Mouse (Mus musculus): ENCODE results near the gene Ksr2.
"Not testable (repeated sequence)": the region's sequence is repeated elsewhere in the genome, so short reads cannot be mapped to it uniquely, and the experiment has no call there.

Gene Ksr2

GRCm38 (mm10) chr5:117577598-117577997 is 163.8 kb downstream of the Ksr2 start:
- in situ Hi-C loops (cut with MboI; ENCODE audit: unreplicated experiment in 2 of 2) = no loop called here

- in situ Hi-C loops (cut with MboI; ENCODE audit: unreplicated experiment in 2 of 2) = no loop called here
These were observed 167.9 kb downstream of the Ksr2 start for GRCm38 (mm10) chr5:117581711-117582110.

- in situ Hi-C loops (cut with MboI; ENCODE audit: unreplicated experiment in 2 of 2) = no loop called here
These were observed 170.6 kb downstream of the Ksr2 start for GRCm38 (mm10) chr5:117584428-117584827.

- in situ Hi-C loops (cut with MboI; ENCODE audit: unreplicated experiment in 2 of 2) = no loop called here
These were observed 175.5 kb downstream of the Ksr2 start for GRCm38 (mm10) chr5:117589266-117589665.

- in situ Hi-C loops (cut with MboI; ENCODE audit: unreplicated experiment in 2 of 2) = no loop called here
These were observed 179.5 kb downstream of the Ksr2 start for GRCm38 (mm10) chr5:117593273-117593672.

- in situ Hi-C loops (cut with MboI; ENCODE audit: unreplicated experiment in 2 of 2) = no loop called here
These were observed 183.0 kb downstream of the Ksr2 start for GRCm38 (mm10) chr5:117596803-117597202.

GRCm38 (mm10) chr5:117602026-117602425 is 188.2 kb downstream of the Ksr2 start:
- in situ Hi-C loops (cut with MboI; ENCODE audit: unreplicated experiment in 2 of 2) = no loop called here

- in situ Hi-C loops (cut with MboI; ENCODE audit: unreplicated experiment in 2 of 2) = no loop called here
These were observed 194.0 kb downstream of the Ksr2 start for GRCm38 (mm10) chr5:117607761-117608309.

GRCm38 (mm10) chr5:117614331-117615024 is 200.7 kb downstream of the Ksr2 start:
- in situ Hi-C loops (cut with MboI; ENCODE audit: unreplicated experiment in 2 of 2) = no loop called here

GRCm38 (mm10) chr5:117620292-117620691 is 206.5 kb downstream of the Ksr2 start:
- in situ Hi-C loops (cut with MboI; ENCODE audit: unreplicated experiment in 2 of 2) = no loop called here

GRCm38 (mm10) chr5:117622221-117622620 is 208.4 kb downstream of the Ksr2 start:
- in situ Hi-C loops (cut with MboI; ENCODE audit: unreplicated experiment in 2 of 2) = no loop called here

GRCm38 (mm10) chr5:117623206-117623605 is 209.4 kb downstream of the Ksr2 start:
- in situ Hi-C loops (cut with MboI; ENCODE audit: unreplicated experiment in 2 of 2) = not testable (repeated sequence)

GRCm38 (mm10) chr5:117626907-117627306 is 213.1 kb downstream of the Ksr2 start:
- in situ Hi-C loops (cut with MboI; ENCODE audit: unreplicated experiment in 2 of 2) = no loop called here

- in situ Hi-C loops (cut with MboI; ENCODE audit: unreplicated experiment in 2 of 2) = no loop called here
These were observed 214.6 kb downstream of the Ksr2 start for GRCm38 (mm10) chr5:117628351-117628750.

GRCm38 (mm10) chr5:117629570-117629969 is 215.8 kb downstream of the Ksr2 start:
- in situ Hi-C loops (cut with MboI; ENCODE audit: unreplicated experiment in 2 of 2) = no loop called here

GRCm38 (mm10) chr5:117635211-117635610 is 221.4 kb downstream of the Ksr2 start:
- in situ Hi-C loops (cut with MboI; ENCODE audit: unreplicated experiment in 2 of 2) = no loop called here

GRCm38 (mm10) chr5:117635838-117636237 is 222.0 kb downstream of the Ksr2 start:
- in situ Hi-C loops (cut with MboI; ENCODE audit: unreplicated experiment in 2 of 2) = no loop called here

- in situ Hi-C loops (cut with MboI; ENCODE audit: unreplicated experiment in 2 of 2) = no loop called here
These were observed 227.8 kb downstream of the Ksr2 start for GRCm38 (mm10) chr5:117641585-117641984.

GRCm38 (mm10) chr5:117651238-117651886 is 237.6 kb downstream of the Ksr2 start:
- in situ Hi-C loops (cut with MboI; ENCODE audit: unreplicated experiment in 2 of 2) = no loop called here

- in situ Hi-C loops (cut with MboI; ENCODE audit: unreplicated experiment in 2 of 2) = no loop called here
These were observed 244.8 kb downstream of the Ksr2 start for GRCm38 (mm10) chr5:117658641-117659040.

- in situ Hi-C loops (cut with MboI; ENCODE audit: unreplicated experiment in 2 of 2) = no loop called here
These were observed 245.8 kb downstream of the Ksr2 start for GRCm38 (mm10) chr5:117659596-117659995.

GRCm38 (mm10) chr5:117665181-117665580 is 251.4 kb downstream of the Ksr2 start:
- in situ Hi-C loops (cut with MboI; ENCODE audit: unreplicated experiment in 2 of 2) = no loop called here
